Mouse (Mus musculus) mesoderm, embryonic 11.5 days (tissue): ENCODE data around the gene Acadl.

Source experiments
- DNase-seq: peaks from one replicate; pipeline ENCODE4 v3.0.0-alpha.2; 2012; ENCODE audit warnings: low read depth, low spot score

Gene Acadl

DNA sequence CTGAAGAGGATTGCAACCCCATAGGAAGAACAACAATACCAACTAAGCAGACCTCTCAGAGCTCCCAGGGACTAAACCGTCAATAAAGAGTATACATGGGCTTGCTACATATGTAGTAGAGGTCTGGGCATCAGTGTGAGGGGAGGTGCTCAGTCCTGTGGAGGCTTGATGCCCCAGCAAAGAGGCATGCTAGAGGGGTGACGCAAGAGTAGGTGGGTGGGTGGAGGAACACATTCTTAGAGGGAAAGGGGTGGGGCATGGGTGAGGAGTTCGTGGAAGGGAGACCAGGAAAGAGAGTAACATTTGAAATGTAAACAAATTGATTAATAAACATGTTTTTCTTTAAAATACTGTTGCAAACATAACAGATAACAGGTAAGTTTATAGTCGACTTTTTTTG is 82.0 kb downstream of the Acadl start:
- no peak for DNase-seq
